Mouse (Mus musculus) left cerebral cortex, adult 11 months (tissue): ENCODE measurements at regions not wholly inside any gene's neighbourhood (a gene's known extent, or its start where the extent isn't known, plus 50 kb on each side); places are given as distances from the start of the nearest gene placed in this dataset.
"Not testable (repeated sequence)": the region's sequence is repeated elsewhere in the genome, so short reads cannot be mapped to it uniquely, and the experiment has no call there.

Experiments
- DNase-seq: peaks from one replicate; pipeline ENCODE4 v3.0.0; 2022; ENCODE audit warnings: low spot score

DNA sequence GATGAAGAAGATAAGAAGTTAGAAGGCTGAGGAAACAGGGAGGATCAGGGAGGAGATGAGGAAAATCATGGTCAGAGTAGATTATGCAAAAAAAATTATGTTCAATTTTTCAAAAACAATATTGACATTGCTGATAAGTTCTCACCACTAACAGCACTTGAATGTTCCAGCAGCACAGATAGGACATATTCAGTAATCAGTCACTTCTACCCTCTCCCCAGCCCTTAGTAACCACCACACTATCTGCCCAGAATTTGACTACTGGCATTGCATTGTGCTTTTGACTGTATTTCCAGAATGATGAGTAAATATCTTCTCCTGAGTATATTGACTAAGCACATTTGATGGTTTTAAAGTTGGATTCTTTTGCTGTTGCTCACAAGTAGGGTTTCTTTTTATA lies 140.5 kb downstream of the Cdca7 start:
- no peak for DNase-seq

GRCm38 (mm10) chr2:72619446-72619845 lies 143.5 kb downstream of the Cdca7 start:
- DNase-seq = no peak

- DNase-seq = no peak
Observed at GRCm38 (mm10) chr2:72620182-72620652, 144.3 kb downstream of the Cdca7 start.

DNA sequence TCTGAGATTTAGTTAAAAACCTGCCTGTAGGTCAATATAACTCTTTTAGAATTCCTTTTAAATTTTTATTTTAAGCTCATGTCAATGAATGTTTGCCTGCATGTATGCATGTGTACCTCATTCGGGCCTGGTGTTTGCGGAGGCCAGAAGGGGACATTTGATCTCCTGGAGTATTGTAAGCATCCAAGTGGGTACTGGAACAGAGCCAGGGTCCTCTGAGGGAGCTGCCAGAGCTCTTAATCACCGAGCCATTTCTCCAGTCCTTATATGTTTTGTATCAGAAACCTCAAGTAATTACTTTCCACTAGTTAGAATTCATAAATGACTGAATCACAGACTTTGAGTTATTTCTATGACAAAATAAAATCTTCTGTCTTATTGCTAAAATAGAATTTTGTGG lies 152.0 kb downstream of the Cdca7 start:
- no peak for DNase-seq

- no peak for DNase-seq
Observed at GRCm38 (mm10) chr2:72628626-72629470, 152.9 kb downstream of the Cdca7 start.

DNA sequence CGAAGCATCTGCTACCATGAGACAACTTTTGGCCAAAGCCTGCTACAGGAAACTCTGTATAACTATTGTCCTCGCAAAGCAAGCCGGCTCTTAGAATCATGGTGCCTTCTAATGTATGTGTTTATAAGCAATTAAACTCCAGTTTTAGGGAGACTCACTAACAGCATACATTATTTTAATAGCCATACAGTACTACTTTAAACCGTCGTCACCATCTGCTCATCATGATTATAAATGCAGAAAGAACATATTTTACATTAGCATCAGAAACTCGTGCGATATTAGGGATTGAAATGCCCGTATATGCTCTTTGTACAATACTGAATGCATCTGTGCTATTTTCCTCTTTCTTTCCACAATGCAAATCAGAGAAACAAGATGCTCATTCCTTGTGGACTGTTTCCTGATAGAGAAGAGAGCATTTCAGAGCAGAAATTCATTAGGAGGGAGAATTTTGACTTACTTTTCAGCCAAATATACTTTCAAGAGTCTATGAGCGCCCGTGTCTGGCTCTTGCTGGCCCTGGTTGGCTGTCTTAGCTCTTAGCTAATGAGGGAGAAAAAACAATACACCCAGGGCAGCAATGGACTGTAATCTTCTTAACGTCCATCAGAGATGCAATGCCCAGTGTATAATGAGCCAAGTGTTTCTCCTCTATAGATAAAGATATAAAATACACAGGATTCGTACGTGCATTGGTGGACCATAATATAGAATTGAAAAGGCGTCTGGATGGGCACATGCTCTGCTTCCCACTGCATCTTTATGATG lies 153.9 kb downstream of the Cdca7 start:
- DNase-seq = no peak

DNA sequence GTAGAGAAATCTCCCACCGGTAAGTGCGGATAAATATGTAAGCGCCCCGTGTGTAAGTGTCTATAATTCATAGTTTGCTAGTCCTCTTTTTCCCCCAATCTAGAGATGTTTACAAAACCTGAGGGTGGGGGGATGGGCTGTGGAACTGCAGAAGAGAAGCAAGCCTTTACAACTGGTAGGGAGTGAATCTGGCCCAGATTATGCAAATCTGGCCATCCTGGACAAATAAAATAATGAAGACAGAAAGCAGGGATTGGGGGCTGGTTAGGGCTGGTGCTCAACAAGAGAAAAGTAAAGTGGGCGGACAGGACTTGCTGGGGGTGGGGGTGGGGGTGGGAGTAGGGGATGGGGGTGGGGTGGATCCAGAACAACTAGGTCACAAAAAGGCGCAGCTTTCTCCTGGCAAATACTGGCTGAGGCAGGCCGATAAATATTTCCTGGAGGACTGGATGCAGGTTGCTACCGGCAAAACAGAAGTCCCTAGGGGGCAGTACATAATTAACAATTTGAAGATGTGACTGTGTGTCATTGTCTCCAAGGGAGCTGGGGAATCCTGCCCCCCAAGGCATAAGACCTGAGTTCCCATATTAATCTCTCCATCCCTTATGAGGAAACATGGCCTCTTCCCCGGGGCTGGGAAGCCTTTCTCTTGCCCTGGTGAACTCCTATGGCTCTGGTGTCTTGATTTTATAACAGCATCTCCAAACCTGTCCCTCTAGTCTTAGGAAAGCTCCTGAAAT lies 162.1 kb downstream of the Cdca7 start:
- DNase-seq = no peak

DNA sequence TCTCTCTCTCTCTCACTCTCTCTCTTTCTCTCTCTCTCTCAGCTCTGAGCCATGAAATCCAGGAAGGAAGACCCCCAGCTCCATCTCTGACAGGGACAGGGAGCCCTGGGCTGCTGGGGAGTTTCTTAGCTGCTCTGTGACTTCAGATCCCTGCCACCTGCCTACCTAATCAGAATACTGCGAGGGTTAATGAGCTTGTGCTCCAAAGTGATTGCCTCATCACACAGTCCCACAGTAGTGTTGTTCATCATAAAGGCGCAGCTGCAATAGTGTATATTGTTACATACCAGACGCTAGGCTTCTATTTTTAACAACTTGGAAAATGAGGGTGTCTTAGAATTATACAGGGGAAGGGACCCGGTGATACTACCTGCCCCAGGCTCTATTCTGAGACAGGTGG lies 163.1 kb downstream of the Cdca7 start:
- DNase-seq = no peak

DNA sequence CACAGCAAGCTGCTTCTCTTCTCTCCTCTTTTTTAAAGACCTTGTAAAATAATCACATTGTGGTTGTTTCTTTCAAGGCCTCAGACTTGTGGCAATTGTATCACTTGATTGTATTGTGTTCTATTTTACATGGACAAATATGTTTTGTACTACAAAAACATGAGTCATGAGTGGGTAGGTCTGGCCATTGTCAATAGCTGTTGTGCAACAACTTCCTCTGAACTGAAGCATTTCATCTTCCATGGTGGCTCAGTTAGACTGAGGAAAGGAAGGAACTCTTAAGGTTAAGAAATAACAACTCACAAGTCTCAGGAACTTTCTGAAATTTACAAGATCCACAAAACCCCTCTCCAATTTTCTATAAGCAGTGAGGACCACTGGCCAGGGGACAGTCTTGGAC lies 165.3 kb downstream of the Cdca7 start:
- no peak for DNase-seq

- peak; percentile 9 for DNase-seq
Observed at GRCm38 (mm10) chr2:72644151-72644843, 168.3 kb downstream of the Cdca7 start.

GRCm38 (mm10) chr2:72647642-72648041 lies 171.7 kb downstream of the Cdca7 start:
- no peak for DNase-seq

DNA sequence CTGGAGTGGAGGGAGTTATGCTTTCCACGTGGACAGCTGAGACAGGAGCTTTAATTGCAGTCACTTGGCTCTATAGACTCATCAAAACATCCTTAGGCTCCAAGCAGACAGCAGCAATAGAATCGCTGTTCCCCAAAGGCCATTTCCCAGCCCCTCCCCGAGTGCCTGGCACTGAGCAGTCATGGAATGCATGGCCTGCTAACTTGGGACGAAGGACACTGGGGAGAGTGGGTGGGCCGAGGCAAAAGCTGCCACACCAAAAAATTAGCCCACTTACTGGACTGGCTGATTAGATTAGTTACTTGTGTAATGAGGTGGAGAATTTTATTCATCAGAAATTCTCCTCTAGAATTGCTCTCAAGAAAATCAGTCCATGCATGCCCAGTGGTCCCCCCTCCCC lies 172.3 kb downstream of the Cdca7 start:
- DNase-seq = no peak

GRCm38 (mm10) chr2:72655864-72656263 lies 179.9 kb downstream of the Cdca7 start:
- no peak for DNase-seq

GRCm38 (mm10) chr2:72657101-72657920 lies 181.4 kb downstream of the Cdca7 start:
- DNase-seq = no peak

- no peak for DNase-seq
Observed at GRCm38 (mm10) chr2:72662396-72662795, 186.4 kb downstream of the Cdca7 start.

DNA sequence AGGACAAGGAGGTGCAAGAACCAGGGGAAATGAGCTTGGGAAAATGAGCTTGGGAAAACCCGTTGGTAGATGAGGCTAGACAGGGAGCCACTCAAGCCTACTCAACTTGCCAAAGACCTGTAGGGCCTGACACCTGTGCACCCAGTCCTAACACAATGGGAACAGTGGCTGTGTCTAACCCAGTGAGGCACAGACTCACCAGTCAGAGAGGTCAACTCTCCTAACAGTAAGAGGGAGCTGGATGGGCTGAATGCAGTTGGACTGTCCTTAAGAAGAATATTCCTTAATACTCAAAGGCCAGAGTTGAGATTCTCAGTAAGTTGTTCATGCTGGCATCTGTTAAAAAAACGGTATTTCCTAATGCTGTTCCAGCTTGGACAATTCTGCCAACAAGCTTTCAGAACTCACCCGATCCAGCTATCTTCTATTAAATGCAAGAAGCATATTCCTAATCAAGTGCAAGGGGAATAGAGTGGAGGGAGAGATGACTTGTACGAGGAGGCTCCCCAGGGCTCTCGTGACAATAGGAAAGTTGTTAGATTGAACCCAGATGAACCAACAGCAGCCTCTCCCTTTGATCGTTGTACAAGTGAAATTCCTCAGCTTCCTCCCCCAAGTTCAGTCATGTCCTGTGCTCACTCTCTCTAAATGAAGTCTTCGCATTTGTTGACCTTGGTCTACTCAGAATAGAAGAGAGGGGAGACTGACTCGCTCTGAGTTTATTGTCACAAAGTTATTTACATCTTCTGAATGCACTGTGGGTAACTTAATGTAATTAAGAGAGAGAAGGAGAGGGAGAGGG lies 187.2 kb downstream of the Cdca7 start:
- no peak for DNase-seq

DNA sequence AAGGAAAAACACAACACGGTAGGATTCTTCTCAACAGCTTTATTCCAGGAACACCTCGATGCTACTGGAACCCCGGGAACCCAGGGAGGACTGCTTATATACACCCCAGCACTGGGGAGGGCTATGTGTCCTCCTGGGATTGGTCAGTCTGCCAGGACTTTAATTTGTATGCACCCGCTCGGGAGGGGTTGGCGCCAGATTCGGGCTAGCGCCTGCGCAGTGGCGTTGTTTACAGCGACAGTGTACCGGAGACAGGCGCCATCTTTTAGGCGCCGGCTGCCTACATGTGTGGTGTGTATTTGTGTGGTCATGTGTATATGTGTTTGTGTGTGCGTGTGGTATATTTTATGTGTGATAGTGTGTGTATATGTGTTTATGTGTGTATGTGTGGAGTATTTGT lies 191.4 kb downstream of the Cdca7 start:
- DNase-seq = not testable (repeated sequence)

- DNase-seq = no peak
Observed at GRCm38 (mm10) chr2:72672908-72673901, 197.2 kb downstream of the Cdca7 start.

DNA sequence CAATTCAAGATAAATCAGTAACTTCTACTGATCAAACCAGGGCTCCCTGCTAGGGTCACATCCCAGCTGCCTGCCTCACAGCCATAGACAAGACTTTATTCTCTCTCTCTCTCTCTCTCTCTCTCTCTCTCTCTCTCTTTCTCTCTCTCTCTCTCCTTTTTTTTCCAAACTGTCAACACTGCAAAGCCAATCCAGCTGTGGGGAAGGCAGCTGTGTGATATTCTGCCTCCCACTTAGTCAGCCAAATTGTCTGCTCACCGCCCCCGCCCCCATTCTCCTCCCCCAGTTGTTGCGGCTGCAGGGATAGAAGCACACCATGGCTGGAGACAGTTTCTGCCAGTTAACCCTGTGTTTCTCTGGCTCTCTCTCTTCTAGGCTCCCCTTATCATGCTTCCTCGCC lies 198.3 kb downstream of the Cdca7 start:
- no peak for DNase-seq
